Mouse (Mus musculus): ENCODE measurements around the gene Acap1.

GRCm38 (mm10) chr11:69886907-69887635, 8.3 kb downstream of the Acap1 start:
- TF ChIP-seq CTCF (IDR thresholded peaks at IDR 0.05; ENCODE audit: extremely low read depth, insufficient read length, insufficient replicate concordance, low read depth, low read length) (peak; percentile 40; the same call in 1 of the 2 replicates), POLR2A (IDR thresholded peaks at IDR 0.05; ENCODE audit: low read depth, low read length) (no peak)
